Mouse (Mus musculus): ENCODE results near the gene Ssr4. TPM values are rescaled to one million over a fixed set of nuclear protein-coding genes. Genes with fewer than 3 reads are reported as not detected.

The Ssr4 gene
- polyA plus RNA-seq, 1 experiment from 2014 or later = 263 TPM

GRCm38 (mm10) chrX:73793039-73793438, 6.2 kb downstream of the Ssr4 start:
- no peak overlapping the region for H3K4me3 ChIP-seq (ENCODE audit: low read depth, low read length)
- H3K36me3 ChIP-seq (ENCODE audit: control insufficient read depth, insufficient read depth, low read length) = peaks cover 13% of the 10 kb centered on the region; the same call in 1 of the 2 replicates
- no peak overlapping the region for H3K27ac ChIP-seq (ENCODE audit: low read depth)
- no peak for DNase-seq (ENCODE audit: low spot score)
- no peaks in the 10 kb centered on the region for H3K27me3 ChIP-seq (replicated peaks; ENCODE audit: control insufficient read depth, insufficient read depth, low read length)
- no peaks in the 10 kb centered on the region for H3K9me3 ChIP-seq (ENCODE audit: control insufficient read depth, low read length)
- no peaks in the 10 kb centered on the region for H3K4me1 ChIP-seq (replicated peaks; ENCODE audit: control insufficient read depth, insufficient read depth, low read length)
- no peak for ATAC-seq (replicated peaks; ENCODE audit: low FRiP score, low TSS enrichment, low read depth)
- no peak overlapping the region for H3K4me2 ChIP-seq (ENCODE audit: low read length)
- no peak overlapping the region for H3K9ac ChIP-seq (ENCODE audit: low read length)

- H3K36me3 ChIP-seq (ENCODE audit: control insufficient read depth, insufficient read depth, low read length) = peaks cover 13% of the 10 kb centered on the region; the same call in 1 of the 2 replicates
- ATAC-seq (replicated peaks; ENCODE audit: low FRiP score, low TSS enrichment, low read depth) = no peak
- 20% methylated on average over 1 of the region's 1 CpGs for WGBS
- no peak overlapping the region for H3K4me2 ChIP-seq (ENCODE audit: low read length)
- no peaks in the 10 kb centered on the region for H3K9me3 ChIP-seq (ENCODE audit: control insufficient read depth, low read length)
- no peak for DNase-seq (ENCODE audit: low spot score)
- H3K9ac ChIP-seq (ENCODE audit: low read length) = no peak overlapping the region
- H3K27me3 ChIP-seq (replicated peaks; ENCODE audit: control insufficient read depth, insufficient read depth, low read length) = no peaks in the 10 kb centered on the region
- H3K4me3 ChIP-seq (ENCODE audit: low read depth, low read length) = no peak overlapping the region
- no peak overlapping the region for H3K27ac ChIP-seq (ENCODE audit: low read depth)
- no peaks in the 10 kb centered on the region for H3K4me1 ChIP-seq (replicated peaks; ENCODE audit: control insufficient read depth, insufficient read depth, low read length)
Observed at GRCm38 (mm10) chrX:73793505-73793904, 6.7 kb downstream of the Ssr4 start.

GRCm38 (mm10) chrX:73797511-73797910, 10.7 kb downstream of the Ssr4 start:
- no peak for DNase-seq (ENCODE audit: low spot score)
- 86% methylated on average over 2 of the region's 2 CpGs for WGBS
- H3K4me1 ChIP-seq (replicated peaks; ENCODE audit: control insufficient read depth, insufficient read depth, low read length) = no peaks in the 10 kb centered on the region
- ATAC-seq (replicated peaks; ENCODE audit: low FRiP score, low TSS enrichment, low read depth) = no peak
- H3K9me3 ChIP-seq (ENCODE audit: control insufficient read depth, low read length) = no peaks in the 10 kb centered on the region
- no peaks in the 10 kb centered on the region for H3K27me3 ChIP-seq (replicated peaks; ENCODE audit: control insufficient read depth, insufficient read depth, low read length)
- H3K9ac ChIP-seq (ENCODE audit: low read length) = no peak overlapping the region
- H3K4me3 ChIP-seq (ENCODE audit: low read depth, low read length) = no peak overlapping the region
- H3K4me2 ChIP-seq (ENCODE audit: low read length) = no peak overlapping the region
- no peak overlapping the region for H3K27ac ChIP-seq (ENCODE audit: low read depth)
- 0 out of 2 replicates have a peak, but pooled peaks cover under 1% of the 10 kb centered on the region for H3K36me3 ChIP-seq (ENCODE audit: control insufficient read depth, insufficient read depth, low read length)

GRCm38 (mm10) chrX:73798502-73798901, 11.7 kb downstream of the Ssr4 start:
- Histone ChIP-seq H3K4me3 (ENCODE audit: low read depth, low read length) (no peak overlapping the region), H3K27me3 (replicated peaks; ENCODE audit: control insufficient read depth, insufficient read depth, low read length) (no peaks in the 10 kb centered on the region), H3K4me1 (replicated peaks; ENCODE audit: control insufficient read depth, insufficient read depth, low read length) (no peaks in the 10 kb centered on the region), H3K36me3 (ENCODE audit: control insufficient read depth, insufficient read depth, low read length) (no peaks in the 10 kb centered on the region), H3K4me2 (ENCODE audit: low read length) (no peak overlapping the region), H3K9ac (ENCODE audit: low read length) (no peak overlapping the region), H3K9me3 (ENCODE audit: control insufficient read depth, low read length) (no peaks in the 10 kb centered on the region), H3K27ac (ENCODE audit: low read depth) (no peak overlapping the region)
- WGBS = 50% methylated on average over 9 of the region's 9 CpGs
- ATAC-seq (replicated peaks; ENCODE audit: low FRiP score, low TSS enrichment, low read depth) (peak; percentile 72), DNase-seq (ENCODE audit: low spot score) (peak; percentile 69)

- 35% methylated on average over 1 of the region's 1 CpGs for WGBS
- DNase-seq (ENCODE audit: low spot score) (no peak), ATAC-seq (replicated peaks; ENCODE audit: low FRiP score, low TSS enrichment, low read depth) (no peak)
- no peaks in the 10 kb centered on the region for H3K27me3 ChIP-seq (replicated peaks; ENCODE audit: control insufficient read depth, insufficient read depth, low read length)
- no peak overlapping the region for H3K4me3 ChIP-seq (ENCODE audit: low read depth, low read length)
- no peaks in the 10 kb centered on the region for H3K36me3 ChIP-seq (ENCODE audit: control insufficient read depth, insufficient read depth, low read length)
- H3K4me2 ChIP-seq (ENCODE audit: low read length) = no peak overlapping the region
- H3K9me3 ChIP-seq (ENCODE audit: control insufficient read depth, low read length) = no peaks in the 10 kb centered on the region
- no peak overlapping the region for H3K27ac ChIP-seq (ENCODE audit: low read depth)
- H3K9ac ChIP-seq (ENCODE audit: low read length) = no peak overlapping the region
- H3K4me1 ChIP-seq (replicated peaks; ENCODE audit: control insufficient read depth, insufficient read depth, low read length) = no peaks in the 10 kb centered on the region
Observed at GRCm38 (mm10) chrX:73805814-73806213, 19.0 kb downstream of the Ssr4 start.

GRCm38 (mm10) chrX:73815072-73815471, 28.2 kb downstream of the Ssr4 start:
- H3K27ac ChIP-seq (ENCODE audit: low read depth) = no peak overlapping the region
- WGBS = 12% methylated on average over 14 of the region's 14 CpGs
- no peaks in the 10 kb centered on the region for H3K4me1 ChIP-seq (replicated peaks; ENCODE audit: control insufficient read depth, insufficient read depth, low read length)
- peak overlapping the region; percentile 33 for H3K4me3 ChIP-seq (ENCODE audit: low read depth, low read length)
- no peaks in the 10 kb centered on the region for H3K36me3 ChIP-seq (ENCODE audit: control insufficient read depth, insufficient read depth, low read length)
- H3K27me3 ChIP-seq (replicated peaks; ENCODE audit: control insufficient read depth, insufficient read depth, low read length) = no peaks in the 10 kb centered on the region
- no peaks in the 10 kb centered on the region for H3K9me3 ChIP-seq (ENCODE audit: control insufficient read depth, low read length)
- ATAC-seq (replicated peaks; ENCODE audit: low FRiP score, low TSS enrichment, low read depth) (peak; percentile 53; the same call in 1 of the 2 replicates), DNase-seq (ENCODE audit: low spot score) (peak; percentile 57)
- peak overlapping the region; percentile 43 for H3K9ac ChIP-seq (ENCODE audit: low read length)
- H3K4me2 ChIP-seq (ENCODE audit: low read length) = peak overlapping the region; percentile 45

GRCm38 (mm10) chrX:73816596-73817314, 29.9 kb downstream of the Ssr4 start:
- no peaks in the 10 kb centered on the region for H3K36me3 ChIP-seq (ENCODE audit: control insufficient read depth, insufficient read depth, low read length)
- 0 out of 2 replicates have a peak, but pooled peaks cover 1% of the 10 kb centered on the region for H3K27me3 ChIP-seq (replicated peaks; ENCODE audit: control insufficient read depth, insufficient read depth, low read length)
- no peak overlapping the region for H3K4me3 ChIP-seq (ENCODE audit: low read depth, low read length)
- WGBS = 61% methylated on average over 3 of the region's 3 CpGs
- no peaks in the 10 kb centered on the region for H3K4me1 ChIP-seq (replicated peaks; ENCODE audit: control insufficient read depth, insufficient read depth, low read length)
- H3K27ac ChIP-seq (ENCODE audit: low read depth) = no peak overlapping the region
- no peak for DNase-seq (ENCODE audit: low spot score)
- H3K9ac ChIP-seq (ENCODE audit: low read length) = no peak overlapping the region
- no peaks in the 10 kb centered on the region for H3K9me3 ChIP-seq (ENCODE audit: control insufficient read depth, low read length)
- ATAC-seq (replicated peaks; ENCODE audit: low FRiP score, low TSS enrichment, low read depth) = no peak
- no peak overlapping the region for H3K4me2 ChIP-seq (ENCODE audit: low read length)

GRCm38 (mm10) chrX:73823747-73824146, 36.9 kb downstream of the Ssr4 start:
- ATAC-seq (replicated peaks; ENCODE audit: low FRiP score, low TSS enrichment, low read depth) = no peak
- Histone ChIP-seq H3K4me2 (ENCODE audit: low read length) (peak overlapping the region; percentile 55), H3K27ac (ENCODE audit: low read depth) (no peak overlapping the region), H3K4me1 (replicated peaks; ENCODE audit: control insufficient read depth, insufficient read depth, low read length) (no peaks in the 10 kb centered on the region), H3K9ac (ENCODE audit: low read length) (no peak overlapping the region), H3K4me3 (ENCODE audit: low read depth, low read length) (peak overlapping the region; percentile 53), H3K27me3 (replicated peaks; ENCODE audit: control insufficient read depth, insufficient read depth, low read length) (peaks cover 28% of the 10 kb centered on the region), H3K36me3 (ENCODE audit: control insufficient read depth, insufficient read depth, low read length) (no peaks in the 10 kb centered on the region), H3K9me3 (ENCODE audit: control insufficient read depth, low read length) (no peaks in the 10 kb centered on the region)
- whole genome bisulfite sequencing = 13% methylated on average over 17 of the region's 17 CpGs
- no peak for DNase-seq (ENCODE audit: low spot score)

Data from intestine, embryonic 14.5 days (tissue).